Mouse (Mus musculus): ENCODE data around the gene Atg7. TPM values are rescaled to one million over a fixed set of nuclear protein-coding genes. Genes with fewer than 3 reads are reported as not detected.
A peak's percentile ranks its signal among the peaks of the same experiment; 100 is the strongest.

Atg7 gene
- total RNA-seq, 4 experiments from 2014 or later: 27.3 to 35.2 (median 27.5) TPM

DNA sequence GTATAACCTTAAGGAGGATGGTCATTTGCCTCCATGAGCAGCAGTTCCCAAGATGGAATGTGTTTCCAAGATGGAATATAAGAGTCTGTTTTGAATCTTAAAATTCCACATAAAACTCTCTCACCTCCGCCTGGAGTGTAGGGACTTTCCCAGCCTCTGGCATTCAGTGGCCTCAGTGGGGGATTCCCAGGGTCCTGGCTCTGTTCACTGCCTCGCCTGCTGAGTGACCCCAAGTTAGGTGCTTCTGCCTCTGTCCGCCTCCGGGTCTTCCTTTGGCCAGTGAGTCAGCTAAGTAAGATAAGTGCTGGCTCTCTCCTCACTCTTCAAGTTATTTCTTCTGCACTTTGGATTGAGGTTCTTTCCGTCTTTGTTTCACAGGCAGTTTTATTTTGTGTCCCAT, 90.3 kb downstream of the Atg7 start:
- no peak for DNase-seq (ENCODE audit: low spot score in 2 of 2)

DNA sequence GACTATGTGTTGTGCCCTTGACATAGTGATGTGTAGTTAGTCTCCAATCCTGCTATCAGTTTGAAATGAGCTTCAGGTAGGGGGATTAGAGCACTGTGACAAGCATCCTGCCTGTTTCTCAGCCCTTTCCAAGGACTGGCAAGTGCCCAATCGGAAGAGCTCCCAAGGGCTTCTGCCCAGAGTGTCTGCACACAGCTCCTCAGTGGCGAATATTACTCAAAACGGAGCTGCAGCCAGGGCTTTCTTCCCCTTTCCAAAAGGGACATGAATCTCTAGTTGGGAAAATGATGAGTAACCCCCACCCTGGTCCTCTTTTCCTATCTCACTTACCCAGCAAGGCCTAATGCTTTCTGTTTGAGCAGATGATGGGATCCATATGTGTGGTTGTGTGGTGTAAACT, 90.8 kb downstream of the Atg7 start:
- DNase-seq (ENCODE audit: low spot score in 2 of 2): no peak

DNA sequence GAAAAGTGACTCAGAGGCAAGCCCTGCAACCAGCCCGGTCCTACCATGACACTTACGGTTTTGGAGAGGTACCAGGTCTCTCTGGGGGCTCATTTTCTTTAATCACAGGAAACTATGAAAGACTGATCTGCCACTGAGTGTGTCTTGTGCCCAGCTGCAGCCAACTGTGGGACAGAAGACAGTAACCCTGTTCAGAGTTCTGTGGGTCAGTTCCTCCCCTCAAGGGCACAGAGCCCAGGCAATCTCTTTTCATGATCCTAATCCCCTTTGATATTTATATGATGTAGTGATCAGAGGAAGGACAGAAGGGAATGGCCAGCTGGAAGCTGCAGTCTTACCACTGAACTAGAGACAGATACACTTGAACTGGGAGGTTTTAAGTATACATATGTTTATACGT, 92.2 kb downstream of the Atg7 start:
- no peak for DNase-seq (ENCODE audit: low spot score in 2 of 2)

DNA sequence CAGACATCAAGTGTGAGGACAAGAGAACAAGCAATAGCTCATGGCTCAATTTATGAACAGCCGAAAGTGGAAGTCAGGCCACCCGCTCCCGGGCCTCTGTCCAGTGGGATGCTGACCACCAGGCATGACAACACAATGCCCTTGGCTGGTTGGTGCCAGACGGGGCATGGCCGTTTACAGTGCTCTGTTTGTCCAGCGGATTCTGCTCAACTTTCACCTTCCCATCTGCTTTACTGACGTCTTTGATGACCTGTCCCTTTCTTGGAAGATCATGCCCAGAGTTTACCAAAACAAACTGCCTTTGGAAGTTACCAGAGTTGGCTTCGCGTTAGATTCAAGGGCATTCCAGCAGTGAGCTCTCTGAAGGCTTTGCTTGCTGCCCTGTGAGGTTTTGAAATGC, 93.5 kb downstream of the Atg7 start:
- DNase-seq (ENCODE audit: low spot score in 2 of 2): no peak

DNA sequence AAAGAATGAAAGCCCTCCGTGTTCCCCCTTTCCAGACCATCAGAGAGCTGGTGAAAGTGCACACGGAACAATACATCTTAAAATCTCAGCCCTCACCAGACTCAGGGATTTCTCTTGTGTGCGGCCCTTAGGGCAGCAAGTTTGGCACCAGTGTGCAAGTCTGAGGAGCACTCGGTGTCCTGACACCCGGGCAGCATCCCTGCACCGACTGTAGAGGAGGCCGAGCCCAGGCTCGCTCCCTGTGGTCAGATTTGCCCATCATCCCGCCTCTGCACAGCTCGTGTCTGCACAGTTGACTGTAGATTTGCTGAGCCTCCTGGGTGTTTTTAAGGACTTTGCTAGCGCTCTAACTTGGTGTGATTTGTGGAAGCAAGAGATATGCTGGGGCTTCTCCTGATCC, 94.3 kb downstream of the Atg7 start:
- DNase-seq (ENCODE audit: low spot score in 2 of 2): no peak

DNA sequence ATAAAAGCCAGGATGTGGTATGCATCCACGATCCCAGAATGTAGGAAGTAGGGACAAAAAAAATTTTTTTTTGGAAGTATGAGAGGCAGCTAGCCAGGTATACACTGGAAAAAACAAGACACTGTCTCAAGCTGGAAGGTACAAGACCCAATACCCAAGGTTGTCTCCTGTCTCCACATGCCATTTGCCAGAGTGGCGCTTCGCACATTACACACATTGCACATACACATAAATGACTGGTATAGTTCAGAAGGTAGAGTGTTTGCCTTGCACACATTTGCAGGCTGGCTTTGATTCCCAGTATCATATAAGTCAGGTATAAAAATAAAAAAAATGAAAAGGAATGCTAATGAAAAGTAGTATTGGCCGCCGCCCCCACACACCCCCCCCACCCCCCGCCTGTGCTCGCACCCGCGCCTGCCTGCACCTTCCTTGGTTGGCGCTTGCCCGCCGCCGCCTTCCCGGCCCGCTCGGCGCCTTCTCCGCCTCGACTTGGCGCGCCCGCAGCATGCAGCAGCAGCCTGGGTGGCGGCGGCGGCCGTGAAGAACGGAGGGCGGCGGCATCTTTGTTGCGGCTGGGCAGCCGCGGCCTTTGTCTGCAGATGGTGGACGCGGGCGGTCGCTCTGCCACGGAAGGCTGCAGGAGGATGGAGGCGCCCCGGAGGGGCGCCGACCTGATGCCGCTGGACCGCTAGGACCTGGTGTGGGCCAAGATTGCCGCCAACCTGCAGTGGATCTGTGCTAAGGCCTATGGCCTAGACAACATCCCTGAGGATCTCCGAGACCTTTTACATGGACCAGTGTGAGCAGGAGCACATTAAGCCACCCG, 95.2 kb downstream of the Atg7 start:
- DNase-seq (ENCODE audit: low spot score in 2 of 2): no peak

DNA sequence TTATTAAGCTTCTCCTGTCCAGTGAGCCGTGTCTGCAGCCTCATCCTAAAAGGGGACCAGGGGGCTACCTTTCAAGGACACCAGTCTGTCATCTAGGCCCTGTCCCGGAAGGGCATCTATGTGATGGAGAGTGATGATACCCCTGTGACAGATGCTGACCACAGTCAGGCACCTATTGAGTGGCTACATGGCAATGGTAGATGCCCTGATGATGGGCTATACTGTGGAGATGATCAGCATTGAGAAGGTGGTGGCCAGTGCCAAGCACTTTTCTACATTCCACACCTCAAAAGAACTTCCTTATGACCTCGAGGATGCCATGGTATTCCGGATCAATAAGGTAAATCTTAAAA, 95.8 kb downstream of the Atg7 start:
- no peak for DNase-seq (ENCODE audit: low spot score in 2 of 2)

DNA sequence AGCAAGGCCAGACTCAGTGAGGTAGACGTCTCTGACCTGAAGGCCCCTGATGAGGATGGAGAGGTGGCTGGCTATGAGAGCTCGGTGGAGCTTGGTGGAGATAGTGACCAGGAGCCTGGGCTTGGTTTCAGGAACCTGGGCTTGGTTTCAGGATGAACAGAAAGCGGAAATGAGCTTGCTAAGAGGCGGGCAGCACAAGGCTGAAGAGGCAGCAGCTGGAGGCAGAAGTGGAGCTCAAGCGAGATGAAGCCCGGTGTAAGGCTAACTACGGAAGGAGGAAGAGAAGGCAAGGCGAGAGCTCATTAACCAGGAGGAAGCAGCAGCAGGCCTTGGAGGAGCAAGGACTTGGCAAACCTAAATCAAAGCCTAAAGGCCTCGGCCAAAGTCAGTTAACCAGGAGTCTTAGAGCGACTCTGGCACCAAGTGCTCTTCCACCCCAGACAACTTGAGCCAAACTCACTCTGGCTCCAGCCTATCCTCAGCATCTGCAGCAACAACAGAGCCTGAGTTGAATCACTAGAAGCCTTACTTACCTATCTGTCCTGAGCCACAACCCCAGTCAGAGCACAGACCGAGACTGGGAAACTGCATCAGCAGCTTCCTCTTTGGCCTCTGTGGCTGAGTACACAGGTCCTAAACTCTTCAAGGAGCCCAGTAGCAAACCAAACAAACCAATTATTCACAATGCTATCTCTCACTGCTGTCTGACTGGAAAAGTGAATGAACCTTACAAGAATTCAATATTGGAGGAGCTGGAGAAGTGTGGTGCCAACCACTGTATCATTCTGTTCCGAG, 99.5 kb downstream of the Atg7 start:
- no peak for DNase-seq (ENCODE audit: low spot score in 2 of 2)

DNA sequence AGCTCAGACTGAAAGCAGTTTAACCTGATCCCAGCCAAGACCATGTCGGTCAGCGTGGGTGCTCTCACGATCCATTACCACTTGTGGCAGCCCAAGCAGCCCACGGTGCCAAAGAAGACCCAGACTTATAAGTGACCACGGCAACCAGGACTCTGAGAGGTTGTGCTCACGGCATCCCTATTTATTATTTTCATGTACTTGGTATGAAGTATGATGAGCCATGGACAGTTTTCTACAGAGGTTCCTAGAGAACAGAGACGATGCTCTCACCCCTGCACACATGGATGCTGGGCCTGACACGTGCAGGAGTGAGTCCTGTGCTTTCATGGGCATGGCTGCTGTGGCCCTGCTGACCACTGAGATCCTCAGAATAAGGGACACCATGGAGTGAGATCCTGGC, 100.2 kb downstream of the Atg7 start:
- DNase-seq (ENCODE audit: low spot score in 2 of 2): no peak

DNA sequence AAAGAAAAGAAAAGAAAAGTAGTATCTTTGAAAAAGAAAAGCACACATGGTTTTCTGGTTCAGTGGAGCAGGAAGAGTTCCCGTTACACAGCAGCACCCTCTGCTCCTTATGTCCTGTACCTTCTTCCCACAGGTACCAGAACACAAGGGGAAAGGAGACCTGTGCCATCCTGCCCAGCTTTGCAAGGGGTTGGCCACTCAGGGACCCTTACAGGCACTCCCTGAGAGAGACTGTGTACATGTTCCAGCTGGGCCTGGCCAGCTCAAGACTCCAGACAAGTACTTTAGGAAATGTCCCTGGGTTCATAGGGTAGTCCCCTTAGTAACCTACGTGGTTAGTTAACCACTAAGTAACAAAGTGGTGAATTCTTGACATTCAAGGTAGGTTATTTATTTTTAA, 100.9 kb downstream of the Atg7 start:
- no peak for DNase-seq (ENCODE audit: low spot score in 2 of 2)

DNA sequence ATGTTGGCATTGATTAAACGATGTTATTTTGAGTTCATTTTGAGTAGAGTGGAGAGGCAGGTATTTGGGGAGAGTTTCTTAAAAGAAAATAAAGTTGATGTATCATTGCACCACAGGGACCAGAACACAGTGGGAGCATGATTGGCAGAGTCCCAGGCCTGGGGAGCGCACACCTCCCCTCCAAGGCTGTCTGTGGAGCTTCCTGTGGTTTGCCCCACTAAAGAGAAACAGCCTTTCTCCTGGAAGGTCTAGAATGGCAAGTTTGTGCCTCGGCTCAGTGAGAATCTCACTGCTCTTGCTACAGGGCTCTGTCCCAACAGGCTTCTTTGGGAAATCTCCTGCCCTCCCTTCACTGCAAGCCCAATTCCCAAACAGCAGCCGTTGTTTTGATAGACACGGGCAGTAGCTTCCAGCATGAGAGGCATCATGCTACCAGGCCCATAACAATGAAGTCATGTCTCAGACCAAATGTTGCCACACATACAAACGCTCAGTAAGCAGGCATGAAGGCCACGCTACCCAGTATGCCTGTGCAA, 103.6 kb downstream of the Atg7 start:
- no peak for DNase-seq (ENCODE audit: low spot score in 2 of 2)

DNA sequence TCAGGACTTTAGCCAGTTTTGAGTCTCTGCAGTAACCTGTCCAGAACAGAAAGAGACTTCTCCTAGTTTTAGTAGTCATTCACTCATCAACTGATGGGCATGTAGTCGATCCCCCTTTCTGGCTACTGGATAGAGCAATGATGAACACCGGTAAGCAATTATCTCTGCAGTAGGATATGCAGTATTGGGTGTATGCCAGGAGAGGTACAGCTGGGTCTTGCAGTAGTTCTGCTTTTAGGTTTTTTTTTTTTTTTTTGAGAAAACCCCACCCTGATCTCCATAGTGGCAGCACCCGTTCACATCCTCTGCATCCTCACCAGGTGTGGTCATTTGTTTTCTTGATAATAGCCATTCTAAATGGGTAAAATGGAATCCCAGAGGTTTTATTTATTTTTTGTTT, 105.5 kb downstream of the Atg7 start:
- no peak for DNase-seq (ENCODE audit: low spot score in 2 of 2)

DNA sequence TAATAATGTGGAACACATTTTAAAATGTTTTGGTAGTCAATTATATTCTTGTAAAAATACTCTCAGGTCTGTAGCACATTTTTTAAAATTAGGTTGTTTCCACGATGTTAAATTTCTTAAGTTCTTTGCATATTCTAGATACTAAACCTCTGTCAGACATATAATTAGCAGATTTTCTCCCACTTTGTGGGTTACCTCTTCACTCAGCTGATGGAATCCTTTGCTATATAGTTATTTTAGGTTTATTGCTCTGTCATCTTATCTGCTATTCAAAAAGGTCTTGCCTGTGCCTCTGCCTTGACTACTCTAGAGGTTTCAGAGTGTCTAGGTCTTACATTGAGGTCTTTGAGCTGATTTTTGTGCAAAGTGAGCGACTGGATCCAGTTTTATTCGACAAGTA, 106.0 kb downstream of the Atg7 start:
- DNase-seq (ENCODE audit: low spot score in 2 of 2): no peak

DNA sequence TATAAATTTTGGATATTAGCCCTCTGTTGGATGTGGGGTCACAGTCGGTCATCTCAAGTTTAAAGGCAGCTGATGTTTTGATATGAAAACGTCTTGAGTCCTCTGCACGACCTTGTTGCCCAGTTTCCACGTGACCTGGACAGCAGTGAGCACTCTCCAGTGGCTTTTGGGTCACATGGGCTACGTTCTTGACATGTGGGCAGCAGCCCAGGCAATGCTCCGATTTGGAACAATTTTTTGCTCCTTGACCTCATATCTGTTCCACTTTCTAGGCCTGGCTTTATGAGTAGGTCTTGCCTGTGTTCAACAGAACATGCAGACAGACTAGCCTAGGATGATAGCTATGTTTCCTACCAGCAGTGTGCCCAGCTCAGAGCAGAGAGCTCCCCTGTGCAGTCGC, 115.9 kb downstream of the Atg7 start:
- no peak for DNase-seq (ENCODE audit: low spot score in 2 of 2)

DNA sequence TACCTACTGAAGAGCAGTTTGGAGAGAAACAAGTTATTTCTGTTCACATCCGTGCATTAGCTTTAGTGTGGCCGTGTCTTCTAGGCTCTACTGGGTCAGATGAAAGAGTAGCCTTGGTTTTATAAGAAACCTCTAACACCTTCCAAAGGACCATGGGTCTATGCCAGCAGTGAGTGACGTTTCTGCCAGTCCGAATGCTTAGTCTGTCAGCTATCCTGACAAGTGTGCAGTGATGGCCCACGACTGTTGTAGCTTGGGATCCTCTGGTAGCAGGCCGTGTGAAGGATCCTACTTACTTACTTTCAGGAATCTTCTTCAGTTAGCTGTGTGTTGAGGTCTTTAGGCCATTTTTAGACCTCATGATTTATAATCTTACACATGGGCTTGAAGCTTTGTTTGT, 123.4 kb downstream of the Atg7 start:
- DNase-seq (ENCODE audit: low spot score in 2 of 2): no peak

DNA sequence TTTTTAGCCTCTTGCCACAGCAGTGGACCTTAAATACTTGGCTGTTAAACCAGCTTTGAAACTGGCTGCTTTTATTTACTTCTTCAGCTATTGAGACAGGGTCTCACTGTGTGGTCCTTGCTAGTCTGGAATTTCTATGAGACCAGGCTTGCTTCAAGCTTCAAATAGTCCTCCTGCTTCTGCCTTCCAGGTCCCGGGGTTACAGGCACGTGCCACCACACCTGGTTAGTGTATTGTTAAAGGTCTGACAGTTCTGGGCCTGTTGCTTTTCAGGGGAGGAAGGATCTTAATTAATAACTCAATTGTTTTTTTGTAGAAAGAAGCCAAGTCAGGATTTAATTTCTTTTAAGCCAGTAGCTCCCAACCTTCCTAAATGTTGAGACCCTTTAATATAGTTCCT, 124.8 kb downstream of the Atg7 start:
- DNase-seq (ENCODE audit: low spot score in 2 of 2): no peak

DNA sequence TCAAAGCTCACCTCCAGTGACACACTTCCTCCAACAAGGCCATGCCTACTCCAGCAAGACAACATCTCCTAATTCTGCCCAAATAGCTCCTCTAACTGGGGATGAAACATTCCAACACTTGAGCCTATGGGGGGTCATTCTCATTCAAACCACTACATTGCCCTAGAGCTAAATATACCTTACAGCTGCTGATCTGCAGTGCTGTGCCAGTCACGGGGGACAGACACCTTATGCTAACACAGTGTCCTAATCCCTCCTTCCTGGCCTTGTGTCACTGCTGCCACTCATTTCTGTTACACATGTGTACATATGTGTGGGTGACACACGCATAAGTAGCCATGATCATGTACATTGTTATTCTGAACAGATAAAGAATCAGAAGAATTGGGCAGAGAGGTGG, 127.4 kb downstream of the Atg7 start:
- no peak for DNase-seq (ENCODE audit: low spot score in 2 of 2)

DNA sequence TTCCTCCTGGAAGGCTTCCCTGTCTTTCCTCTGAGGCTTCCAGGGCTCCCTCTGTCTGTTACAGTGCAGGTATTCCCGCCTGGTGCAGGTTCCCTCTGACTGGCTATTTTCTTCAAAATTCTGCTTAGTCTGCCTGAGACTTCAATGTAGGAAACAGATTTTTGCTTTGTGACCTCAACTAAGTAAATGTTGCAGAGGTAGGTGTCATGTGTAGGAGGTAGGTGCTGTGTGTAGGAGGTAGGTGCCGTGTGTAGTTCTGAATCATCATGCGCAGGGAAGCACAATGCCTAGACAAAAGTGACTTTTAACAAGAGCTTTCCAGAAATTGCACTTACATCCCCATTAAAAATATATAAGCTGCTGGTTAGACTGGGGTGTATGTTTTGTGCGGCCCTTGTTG, 128.6 kb downstream of the Atg7 start:
- peak in 1 of 2 experiments; percentile 29 for DNase-seq (ENCODE audit: low spot score in 2 of 2)

DNA sequence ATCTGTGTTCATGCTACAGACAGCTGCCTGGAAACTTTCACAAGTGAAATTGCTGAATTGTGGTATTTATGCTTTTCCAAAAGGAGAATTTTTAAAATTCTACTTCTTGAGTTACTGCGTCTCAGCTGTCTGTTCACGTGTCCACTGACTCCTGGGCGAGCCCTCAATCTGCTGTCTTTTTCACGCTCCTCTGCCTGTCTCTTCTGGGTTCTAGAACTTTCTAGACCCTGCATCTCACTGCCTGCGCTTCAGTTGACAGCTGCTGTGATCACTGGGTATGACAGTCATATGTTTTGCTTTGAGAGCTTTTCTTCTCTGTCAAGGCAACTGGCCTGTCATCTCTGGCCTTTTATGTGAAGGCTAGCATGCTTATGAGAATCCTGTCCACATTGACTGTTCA, 132.3 kb downstream of the Atg7 start:
- no peak for DNase-seq (ENCODE audit: low spot score in 2 of 2)

DNA sequence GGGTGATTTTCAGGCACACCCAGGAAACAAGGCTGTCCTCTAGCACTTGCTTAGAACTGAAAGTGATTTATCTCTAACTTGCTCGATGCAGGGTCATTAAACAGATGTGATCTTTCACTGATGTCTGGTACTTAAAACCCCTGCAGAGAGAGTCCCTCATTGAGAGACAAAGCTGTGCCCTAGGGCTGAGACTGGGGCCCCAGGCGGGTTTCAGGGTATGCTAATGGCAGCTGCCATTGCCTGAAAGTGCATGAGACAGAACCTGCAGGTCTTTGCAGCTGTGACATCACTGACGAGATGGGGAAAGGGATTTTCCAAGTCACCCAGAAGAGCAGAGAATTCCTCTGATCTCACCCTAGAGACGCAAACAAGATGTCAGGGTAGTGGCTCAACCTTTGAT, 135.0 kb downstream of the Atg7 start:
- DNase-seq (ENCODE audit: low spot score in 2 of 2): no peak

DNA sequence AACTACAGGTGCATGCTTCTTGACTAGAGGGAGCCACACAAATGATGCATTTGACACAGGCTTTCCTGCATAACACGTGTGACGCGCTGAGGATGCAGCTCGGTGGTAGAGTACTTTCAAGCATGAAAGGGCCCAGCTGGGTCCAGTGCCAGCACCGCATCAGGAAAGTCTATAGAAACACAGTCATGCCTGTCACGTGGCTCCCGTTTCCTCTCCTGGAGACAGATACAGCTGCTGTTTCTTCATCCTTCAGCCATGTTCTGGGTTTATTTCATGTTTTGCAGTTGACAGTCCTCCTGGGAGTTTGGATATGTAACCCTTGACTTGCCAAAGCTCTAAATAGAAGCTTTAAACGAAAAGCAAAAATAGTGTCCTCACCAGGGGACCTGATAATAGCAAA, 135.8 kb downstream of the Atg7 start:
- no peak for DNase-seq (ENCODE audit: low spot score in 2 of 2)

DNA sequence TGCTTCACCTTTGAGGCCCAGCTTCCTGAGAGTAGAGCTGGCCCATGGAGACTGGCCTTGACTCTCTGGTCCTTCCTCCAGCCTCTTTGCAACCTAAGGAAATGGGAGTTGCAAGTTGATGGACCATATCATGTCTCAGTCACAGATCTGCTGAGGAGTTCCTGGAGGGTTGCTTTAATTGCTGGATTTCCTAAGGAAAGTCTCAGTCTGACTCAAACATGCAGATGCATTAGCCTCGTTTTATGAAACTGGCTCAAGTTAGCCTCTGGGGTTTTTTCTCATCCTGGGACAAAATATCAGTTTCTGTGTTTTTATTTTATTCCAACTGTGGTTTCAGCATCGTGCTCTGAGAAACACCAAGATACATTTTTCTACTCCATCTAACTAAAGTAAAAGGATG, 137.7 kb downstream of the Atg7 start:
- DNase-seq (ENCODE audit: low spot score in 2 of 2): no peak
